Mouse (Mus musculus) neural tube, embryonic 15.5 days (tissue): ENCODE measurements around the gene Nadk2. TPM values are rescaled to one million over a fixed set of nuclear protein-coding genes. Genes with fewer than 3 reads are reported as not detected.

Experiments used
- ATAC-seq: fragments of 200-750 bp; cut with Nextera tagmentation; 2 replicates; pipeline ENCODE4 v1.8.0; 2017; ENCODE audit warnings: mild to moderate bottlenecking, moderate TSS enrichment, moderate library complexity; ENCODE audit not compliant: low FRiP score
- H3K27ac ChIP-seq: fragments of 300-500 bp; sonication (generic); replicated peaks from 2 replicates; pipeline ENCODE4 v1.5.1; 2015; ENCODE audit warnings: mild to moderate bottlenecking, inconsistent platforms
- H3K27me3 ChIP-seq: fragments of 300-500 bp; sonication (generic); replicated peaks from 2 replicates; pipeline ENCODE4 v1.6.1; 2015; ENCODE audit warnings: inconsistent platforms
- H3K36me3 ChIP-seq: fragments of 300-500 bp; sonication (generic); 2 replicates; pipeline ENCODE4 v1.6.1; 2015; ENCODE audit warnings: inconsistent platforms
- H3K4me1 ChIP-seq: fragments of 300-500 bp; sonication (generic); 2 replicates; pipeline ENCODE4 v1.6.1; 2015; ENCODE audit warnings: inconsistent platforms
- H3K4me2 ChIP-seq: fragments of 300-500 bp; sonication (generic); 2 replicates; pipeline ENCODE4 v1.6.1; 2015; ENCODE audit warnings: inconsistent platforms, mild to moderate bottlenecking, moderate library complexity
- H3K4me3 ChIP-seq: fragments of 300-500 bp; sonication (generic); replicated peaks from 2 replicates; pipeline ENCODE4 v1.5.1; 2015; ENCODE audit warnings: mild to moderate bottlenecking, inconsistent platforms
- H3K9ac ChIP-seq: fragments of 300-500 bp; sonication (generic); replicated peaks from 2 replicates; pipeline ENCODE4 v1.6.1; 2015; ENCODE audit warnings: mild to moderate bottlenecking, inconsistent platforms
- H3K9me3 ChIP-seq: fragments of 300-500 bp; sonication (generic); replicated peaks from 2 replicates; pipeline ENCODE4 v1.6.1; 2016; ENCODE audit warnings: inconsistent platforms
- WGBS: fragments of 180-500 bp; shearing (Covaris S2); methylation state at CpG from one replicate; pipeline ENCODE4 v1.1.7; 2015; ENCODE audit warnings: mixed read lengths; 5-methylcytosine and 5-hydroxymethylcytosine counted together
- polyA plus RNA-seq: library from polyadenylated mRNA; unstranded; fragments of >200 nt; fragmentation: Nextera tagmentation; extraction: Ambion mirVana; gene quantifications from 2 replicates; pipeline ENCODE4 v1.2.1, GENCODE M21; 2015

Nadk2 gene
- polyA plus RNA-seq, 1 experiment from 2014 or later: 26.9 TPM

- no peak overlapping the region for H3K27ac ChIP-seq
- H3K36me3 ChIP-seq: peaks cover 28% of the 10 kb centered on the region
- no peaks in the 10 kb centered on the region for H3K4me1 ChIP-seq
- H3K9ac ChIP-seq: no peak overlapping the region
- no peak for ATAC-seq
- no peak overlapping the region for H3K4me3 ChIP-seq
- no peak overlapping the region for H3K4me2 ChIP-seq
- H3K9me3 ChIP-seq: no peaks in the 10 kb centered on the region
- H3K27me3 ChIP-seq: no peaks in the 10 kb centered on the region
- 6% methylated on average over 2 of the region's 2 CpGs for WGBS
Observed at GRCm38 (mm10) chr15:9089136-9089720, 18.2 kb downstream of the Nadk2 start.

GRCm38 (mm10) chr15:9090662-9091061, 19.6 kb downstream of the Nadk2 start:
- H3K4me3 ChIP-seq: no peak overlapping the region
- H3K9me3 ChIP-seq: no peaks in the 10 kb centered on the region
- no peaks in the 10 kb centered on the region for H3K27me3 ChIP-seq
- H3K4me2 ChIP-seq: no peak overlapping the region
- peaks cover 30% of the 10 kb centered on the region for H3K36me3 ChIP-seq
- WGBS: 95% methylated on average over 5 of the region's 5 CpGs
- no peaks in the 10 kb centered on the region for H3K4me1 ChIP-seq
- H3K27ac ChIP-seq: no peak overlapping the region
- no peak overlapping the region for H3K9ac ChIP-seq
- no peak for ATAC-seq

- ATAC-seq: no peak
- Histone ChIP-seq H3K4me1 (no peaks in the 10 kb centered on the region), H3K4me3 (no peak overlapping the region), H3K27ac (no peak overlapping the region), H3K36me3 (peaks cover 32% of the 10 kb centered on the region), H3K9ac (no peak overlapping the region), H3K9me3 (no peaks in the 10 kb centered on the region), H3K27me3 (no peaks in the 10 kb centered on the region), H3K4me2 (peak overlapping the region; percentile 16)
- 75% methylated on average over 11 of the region's 11 CpGs for WGBS
Observed at GRCm38 (mm10) chr15:9093598-9094365, 22.7 kb downstream of the Nadk2 start.

- Histone ChIP-seq H3K4me1 (no peaks in the 10 kb centered on the region), H3K9ac (no peak overlapping the region), H3K27me3 (no peaks in the 10 kb centered on the region), H3K4me3 (no peak overlapping the region), H3K4me2 (peak overlapping the region; percentile 16), H3K9me3 (no peaks in the 10 kb centered on the region), H3K27ac (no peak overlapping the region), H3K36me3 (peaks cover 32% of the 10 kb centered on the region)
- ATAC-seq: peak; percentile 78
- WGBS: 26% methylated on average over 13 of the region's 13 CpGs
Observed at GRCm38 (mm10) chr15:9094366-9094750, 23.3 kb downstream of the Nadk2 start.

- no peak overlapping the region for H3K27ac ChIP-seq
- no peaks in the 10 kb centered on the region for H3K27me3 ChIP-seq
- H3K36me3 ChIP-seq: peaks cover 47% of the 10 kb centered on the region
- no peak overlapping the region for H3K4me2 ChIP-seq
- no peak overlapping the region for H3K9ac ChIP-seq
- ATAC-seq: no peak
- no peak overlapping the region for H3K4me3 ChIP-seq
- no peaks in the 10 kb centered on the region for H3K9me3 ChIP-seq
- no peaks in the 10 kb centered on the region for H3K4me1 ChIP-seq
- 93% methylated on average over 4 of the region's 4 CpGs for WGBS
Observed at GRCm38 (mm10) chr15:9096865-9097264, 25.8 kb downstream of the Nadk2 start.

GRCm38 (mm10) chr15:9100446-9101077, 29.5 kb downstream of the Nadk2 start:
- peak; percentile 73; the same call in 1 of the 2 replicates for ATAC-seq
- no peak overlapping the region for H3K9ac ChIP-seq
- no peaks in the 10 kb centered on the region for H3K27me3 ChIP-seq
- no peaks in the 10 kb centered on the region for H3K4me1 ChIP-seq
- no peak overlapping the region for H3K4me3 ChIP-seq
- H3K9me3 ChIP-seq: no peaks in the 10 kb centered on the region
- 77% methylated on average over 10 of the region's 10 CpGs for WGBS
- H3K4me2 ChIP-seq: no peak overlapping the region
- H3K27ac ChIP-seq: 0 out of 2 replicates have a peak overlapping the region, but pooled peaks have one; percentile 15
- H3K36me3 ChIP-seq: peaks cover 46% of the 10 kb centered on the region

GRCm38 (mm10) chr15:9106303-9107074, 35.4 kb downstream of the Nadk2 start:
- Histone ChIP-seq H3K4me2 (no peak overlapping the region), H3K9ac (no peak overlapping the region), H3K27ac (no peak overlapping the region), H3K27me3 (no peaks in the 10 kb centered on the region), H3K4me3 (no peak overlapping the region), H3K9me3 (no peaks in the 10 kb centered on the region), H3K4me1 (no peaks in the 10 kb centered on the region), H3K36me3 (peaks cover 38% of the 10 kb centered on the region)
- WGBS: 75% methylated on average over 13 of the region's 13 CpGs
- ATAC-seq: no peak

- no peaks in the 10 kb centered on the region for H3K27me3 ChIP-seq
- no peak overlapping the region for H3K9ac ChIP-seq
- no peak for ATAC-seq
- peaks cover 50% of the 10 kb centered on the region for H3K36me3 ChIP-seq
- H3K4me1 ChIP-seq: no peaks in the 10 kb centered on the region
- no peak overlapping the region for H3K4me2 ChIP-seq
- H3K27ac ChIP-seq: no peak overlapping the region
- H3K4me3 ChIP-seq: no peak overlapping the region
- 83% methylated on average over 6 of the region's 6 CpGs for WGBS
- H3K9me3 ChIP-seq: no peaks in the 10 kb centered on the region
Observed at GRCm38 (mm10) chr15:9110526-9111347, 39.7 kb downstream of the Nadk2 start.

GRCm38 (mm10) chr15:9111648-9112047, 40.6 kb downstream of the Nadk2 start:
- Histone ChIP-seq H3K27me3 (no peaks in the 10 kb centered on the region), H3K4me1 (no peaks in the 10 kb centered on the region), H3K4me2 (no peak overlapping the region), H3K9me3 (no peaks in the 10 kb centered on the region), H3K9ac (no peak overlapping the region), H3K4me3 (no peak overlapping the region), H3K36me3 (peaks cover 51% of the 10 kb centered on the region), H3K27ac (no peak overlapping the region)
- ATAC-seq: no peak
- 79% methylated on average over 3 of the region's 3 CpGs for WGBS

GRCm38 (mm10) chr15:9113556-9113955, 42.5 kb downstream of the Nadk2 start:
- H3K4me2 ChIP-seq: no peak overlapping the region
- no peak overlapping the region for H3K9ac ChIP-seq
- no peaks in the 10 kb centered on the region for H3K27me3 ChIP-seq
- no peak for ATAC-seq
- H3K4me3 ChIP-seq: no peak overlapping the region
- no peaks in the 10 kb centered on the region for H3K9me3 ChIP-seq
- H3K4me1 ChIP-seq: no peaks in the 10 kb centered on the region
- H3K36me3 ChIP-seq: peaks cover 56% of the 10 kb centered on the region
- no peak overlapping the region for H3K27ac ChIP-seq
- 81% methylated on average over 9 of the region's 9 CpGs for WGBS

- H3K4me2 ChIP-seq: no peak overlapping the region
- H3K27me3 ChIP-seq: no peaks in the 10 kb centered on the region
- no peak overlapping the region for H3K4me3 ChIP-seq
- no peak overlapping the region for H3K27ac ChIP-seq
- no peaks in the 10 kb centered on the region for H3K4me1 ChIP-seq
- WGBS: 89% methylated on average over 4 of the region's 4 CpGs
- no peak for ATAC-seq
- peaks cover 62% of the 10 kb centered on the region for H3K36me3 ChIP-seq
- H3K9me3 ChIP-seq: no peaks in the 10 kb centered on the region
- no peak overlapping the region for H3K9ac ChIP-seq
Observed at GRCm38 (mm10) chr15:9114131-9114530, 43.1 kb downstream of the Nadk2 start.
